Mouse (Mus musculus) bone marrow macrophage, adult 2 months (primary cell): ENCODE measurements at regions not wholly inside any gene's neighbourhood (a gene's known extent, or its start where the extent isn't known, plus 50 kb on each side); places are given as distances from the start of the nearest gene placed in this dataset.

ENCODE experiments used
- CTCF ChIP-seq: IDR thresholded peaks from 2 replicates; pipeline ENCODE4 v1.5.1; 2012; ENCODE audit warnings: low read depth, mild to moderate bottlenecking, low read length, moderate library complexity
- POLR2A ChIP-seq: IDR thresholded peaks from 2 replicates; pipeline ENCODE4 v1.6.1; 2012; ENCODE audit warnings: mild to moderate bottlenecking, low read depth, low read length, borderline replicate concordance

- no peak for TF ChIP-seq POLR2A
- no peak for TF ChIP-seq CTCF
Observed at GRCm38 (mm10) chr4:95155796-95156195, 103.8 kb upstream of the Jun start.
